Mouse (Mus musculus): ENCODE results near the gene Sik3. TPM values are rescaled to one million over a fixed set of nuclear protein-coding genes. Genes with fewer than 3 reads are reported as not detected.
A peak's percentile ranks its signal among the peaks of the same experiment; 100 is the strongest.

Sik3 gene
- total and polyA plus RNA-seq, 3 experiments: 30.7 to 81.1 (median 62.1) TPM

- Histone ChIP-seq H3K27ac (no peak overlapping the region), H3K79me2 (replicated peaks; ENCODE audit: control insufficient read depth, insufficient read depth, low read length) (no peaks in the 10 kb centered on the region), H3K4me3 (no peak overlapping the region), H3K27me3 (ENCODE audit: control insufficient read depth, insufficient read depth, low read length) (no peaks in the 10 kb centered on the region), H3K9ac (ENCODE audit: low read depth, low read length) (no peak overlapping the region), H3K4me1 (ENCODE audit: control insufficient read depth, insufficient read depth, low read length) (peaks cover 3% of the 10 kb centered on the region), H3K36me3 (ENCODE audit: control insufficient read depth, insufficient read depth, low read length) (no peaks in the 10 kb centered on the region)
- no peak for DNase-seq
- TF ChIP-seq EP300 (IDR thresholded peaks at IDR 0.05; ENCODE audit: insufficient read depth, low read depth, low read length): no peak
- TF ChIP-seq CTCF (IDR thresholded peaks at IDR 0.05): no peak
- no peak for TF ChIP-seq POLR2A (IDR thresholded peaks at IDR 0.05; ENCODE audit: insufficient read depth, low read depth, low read length)
- WGBS: 86% methylated on average over 9 of the region's 9 CpGs
- intact Hi-C loops (cut with DNase I): no loop called here
Observed at GRCm38 (mm10) chr9:46218176-46218575, 205.6 kb downstream of the Sik3 start.

- no peaks in the 10 kb centered on the region; the same call in 1 of the 2 replicates for H3K4me1 ChIP-seq (ENCODE audit: control insufficient read depth, insufficient read depth, low read length)
- no peaks in the 10 kb centered on the region for H3K27me3 ChIP-seq (ENCODE audit: control insufficient read depth, insufficient read depth, low read length)
- H3K79me2 ChIP-seq (replicated peaks; ENCODE audit: control insufficient read depth, insufficient read depth, low read length): no peaks in the 10 kb centered on the region
- no peak overlapping the region for H3K9ac ChIP-seq (ENCODE audit: low read depth, low read length)
- H3K27ac ChIP-seq: peak overlapping the region; percentile 28
- no peak overlapping the region for H3K4me3 ChIP-seq
- WGBS: 54% methylated on average over 6 of the region's 6 CpGs
- TF ChIP-seq EP300 (IDR thresholded peaks at IDR 0.05; ENCODE audit: insufficient read depth, low read depth, low read length): no peak
- no peak for TF ChIP-seq CTCF (IDR thresholded peaks at IDR 0.05)
- TF ChIP-seq POLR2A (IDR thresholded peaks at IDR 0.05; ENCODE audit: insufficient read depth, low read depth, low read length): no peak
- DNase-seq: peak in 1 of 2 experiments; percentile 34
- intact Hi-C loops (cut with DNase I): no loop called here
- H3K36me3 ChIP-seq (ENCODE audit: control insufficient read depth, insufficient read depth, low read length): no peaks in the 10 kb centered on the region
Observed at GRCm38 (mm10) chr9:46223090-46223489, 210.5 kb downstream of the Sik3 start.

- no peaks in the 10 kb centered on the region for H3K36me3 ChIP-seq (ENCODE audit: control insufficient read depth, insufficient read depth, low read length)
- intact Hi-C loops (cut with DNase I): no loop called here
- 90% methylated on average over 3 of the region's 3 CpGs for WGBS
Observed at GRCm38 (mm10) chr9:46224101-46224500, 211.5 kb downstream of the Sik3 start.

DNA sequence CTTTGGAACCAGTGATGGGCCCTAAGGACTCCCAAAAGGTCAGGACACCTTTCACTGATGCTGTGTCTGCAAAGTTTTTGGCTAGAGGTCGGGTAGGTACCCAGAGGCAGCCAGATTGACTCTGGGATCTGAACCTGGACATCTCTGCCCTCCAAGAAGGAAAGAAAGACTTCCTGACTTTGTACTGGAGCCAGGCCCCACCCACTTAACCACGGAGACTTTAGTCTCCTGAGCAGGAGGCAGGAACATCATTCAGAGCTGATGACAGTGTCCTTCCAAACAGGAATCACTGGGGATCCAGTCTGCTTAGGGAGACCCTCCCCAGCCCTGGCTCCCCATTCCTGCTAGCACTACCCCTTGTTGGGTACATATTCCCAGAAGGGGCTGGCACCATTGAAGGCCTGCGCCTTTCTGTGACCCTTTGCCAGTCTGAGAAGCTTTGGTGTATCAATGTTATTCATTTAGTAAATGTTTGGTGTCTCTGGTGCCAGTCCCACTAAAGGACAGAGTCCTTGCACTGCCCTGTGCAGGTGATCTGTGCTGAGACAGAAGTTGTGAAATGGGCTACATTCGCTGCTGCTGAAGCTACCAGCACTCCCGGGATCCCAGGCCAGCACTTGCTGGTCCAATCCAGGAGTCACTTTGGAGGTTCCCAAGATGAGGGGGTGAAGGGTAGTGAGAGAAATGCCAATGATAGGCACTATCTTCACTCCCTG is 212.5 kb downstream of the Sik3 start:
- DNase-seq: no peak
- TF ChIP-seq CTCF (IDR thresholded peaks at IDR 0.05) (no peak), EP300 (IDR thresholded peaks at IDR 0.05; ENCODE audit: insufficient read depth, low read depth, low read length) (no peak), POLR2A (IDR thresholded peaks at IDR 0.05; ENCODE audit: insufficient read depth, low read depth, low read length) (no peak)
- H3K27ac ChIP-seq: no peak overlapping the region
- H3K4me1 ChIP-seq (ENCODE audit: control insufficient read depth, insufficient read depth, low read length): no peaks in the 10 kb centered on the region; the same call in 1 of the 2 replicates
- no peaks in the 10 kb centered on the region for H3K79me2 ChIP-seq (replicated peaks; ENCODE audit: control insufficient read depth, insufficient read depth, low read length)
- intact Hi-C loops (cut with DNase I): no loop called here
- no peaks in the 10 kb centered on the region for H3K36me3 ChIP-seq (ENCODE audit: control insufficient read depth, insufficient read depth, low read length)
- WGBS: 61% methylated on average over 5 of the region's 5 CpGs
- H3K4me3 ChIP-seq: no peak overlapping the region
- no peaks in the 10 kb centered on the region for H3K27me3 ChIP-seq (ENCODE audit: control insufficient read depth, insufficient read depth, low read length)
- no peak overlapping the region for H3K9ac ChIP-seq (ENCODE audit: low read depth, low read length)

More at GRCm38 (mm10) chr9:46224101-46224500, 211.5 kb downstream of the Sik3 start:
- Histone ChIP-seq H3K9ac (ENCODE audit: low read depth, low read length) (no peak overlapping the region), H3K4me3 (no peak overlapping the region), H3K27ac (no peak overlapping the region), H3K27me3 (ENCODE audit: control insufficient read depth, insufficient read depth, low read length) (no peaks in the 10 kb centered on the region), H3K4me1 (ENCODE audit: control insufficient read depth, insufficient read depth, low read length) (no peaks in the 10 kb centered on the region; the same call in 1 of the 2 replicates), H3K79me2 (replicated peaks; ENCODE audit: control insufficient read depth, insufficient read depth, low read length) (no peaks in the 10 kb centered on the region)
- TF ChIP-seq EP300 (IDR thresholded peaks at IDR 0.05; ENCODE audit: insufficient read depth, low read depth, low read length) (no peak), CTCF (IDR thresholded peaks at IDR 0.05) (no peak), POLR2A (IDR thresholded peaks at IDR 0.05; ENCODE audit: insufficient read depth, low read depth, low read length) (no peak)
- DNase-seq: no peak

DNA sequence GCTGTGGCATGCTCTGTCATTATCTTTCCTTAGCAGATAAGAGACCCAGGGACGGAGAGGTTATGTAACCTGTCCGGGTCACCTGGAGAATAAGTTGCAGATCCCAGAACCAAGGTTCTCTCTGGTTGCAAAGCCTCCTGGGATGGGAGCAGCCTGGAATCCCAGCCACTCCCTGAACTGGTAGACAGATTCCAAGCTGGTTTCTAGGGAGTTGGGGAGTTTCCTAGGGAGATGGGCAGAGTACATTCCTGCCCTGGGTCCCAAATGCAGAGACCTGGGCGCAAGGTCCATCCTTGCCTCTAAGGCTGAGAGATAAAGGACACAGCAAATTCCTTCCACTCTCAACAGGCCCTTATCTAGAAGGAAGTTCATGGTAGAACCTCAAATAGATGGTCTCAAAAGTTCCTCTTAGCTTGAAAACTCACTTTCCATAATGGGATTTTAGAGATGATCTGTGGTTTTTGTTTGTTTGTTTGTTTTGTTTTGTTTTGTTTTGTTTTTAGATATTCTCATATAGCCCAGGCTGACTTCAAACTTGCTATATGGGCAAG is 214.5 kb downstream of the Sik3 start:
- H3K27ac ChIP-seq: no peak overlapping the region
- no peak overlapping the region for H3K9ac ChIP-seq (ENCODE audit: low read depth, low read length)
- H3K36me3 ChIP-seq (ENCODE audit: control insufficient read depth, insufficient read depth, low read length): no peaks in the 10 kb centered on the region
- no peak overlapping the region for H3K4me3 ChIP-seq
- no peak for TF ChIP-seq POLR2A (IDR thresholded peaks at IDR 0.05; ENCODE audit: insufficient read depth, low read depth, low read length)
- no peak for TF ChIP-seq CTCF (IDR thresholded peaks at IDR 0.05)
- TF ChIP-seq EP300 (IDR thresholded peaks at IDR 0.05; ENCODE audit: insufficient read depth, low read depth, low read length): no peak
- H3K27me3 ChIP-seq (ENCODE audit: control insufficient read depth, insufficient read depth, low read length): no peaks in the 10 kb centered on the region
- no peaks in the 10 kb centered on the region for H3K79me2 ChIP-seq (replicated peaks; ENCODE audit: control insufficient read depth, insufficient read depth, low read length)
- WGBS: 47% methylated on average over 3 of the region's 3 CpGs
- intact Hi-C loops (cut with DNase I): no loop called here
- no peaks in the 10 kb centered on the region; the same call in 1 of the 2 replicates for H3K4me1 ChIP-seq (ENCODE audit: control insufficient read depth, insufficient read depth, low read length)
- DNase-seq: no peak

GRCm38 (mm10) chr9:46228491-46228890 is 215.9 kb downstream of the Sik3 start, which contains the start of gene Apoa1:
Gene Apoa1, plus strand, starts transcription at chr9:46228580.
- DNase-seq: no peak
- no peaks in the 10 kb centered on the region for H3K79me2 ChIP-seq (replicated peaks; ENCODE audit: control insufficient read depth, insufficient read depth, low read length)
- intact Hi-C loops (cut with DNase I): no loop called here
- H3K27ac ChIP-seq: no peak within 1 kb of the TSS
- 48% methylated on average over 9 of the region's 9 CpGs for WGBS
- H3K36me3 ChIP-seq (ENCODE audit: control insufficient read depth, insufficient read depth, low read length): no peaks in the 10 kb centered on the region
- no peaks in the 10 kb centered on the region for H3K27me3 ChIP-seq (ENCODE audit: control insufficient read depth, insufficient read depth, low read length)
- H3K9ac ChIP-seq (ENCODE audit: low read depth, low read length): no peak within 1 kb of the TSS
- H3K4me1 ChIP-seq (ENCODE audit: control insufficient read depth, insufficient read depth, low read length): no peaks in the 10 kb centered on the region
- no peak within 1 kb of the TSS for H3K4me3 ChIP-seq
- no peak for TF ChIP-seq POLR2A (IDR thresholded peaks at IDR 0.05; ENCODE audit: insufficient read depth, low read depth, low read length)
- TF ChIP-seq CTCF (IDR thresholded peaks at IDR 0.05): no peak
- TF ChIP-seq EP300 (IDR thresholded peaks at IDR 0.05; ENCODE audit: insufficient read depth, low read depth, low read length): no peak
